Mouse (Mus musculus): Measurements from ENCODE around the gene Noc3l. TPM values are rescaled to one million over a fixed set of nuclear protein-coding genes. Genes with fewer than 3 reads are reported as not detected.

Gene Noc3l
- 5.5 and 5.9 TPM in 2 replicates for polyA plus RNA-seq (2015; fragmentation: Nextera tagmentation; extraction: Ambion mirVana)

- Histone ChIP-seq H3K27ac (replicated peaks) (peak within 1 kb of the TSS; percentile 75), H3K9ac (peak within 1 kb of the TSS; percentile 75), H3K36me3 (peaks cover 24% of the 10 kb centered on the region), H3K4me1 (replicated peaks) (peaks cover 19% of the 10 kb centered on the region), H3K9me3 (no peaks in the 10 kb centered on the region), H3K4me2 (peak within 1 kb of the TSS; percentile 67), H3K27me3 (no peaks in the 10 kb centered on the region), H3K4me3 (peak within 1 kb of the TSS; percentile 71)
- under 1% methylated on average over 38 of the region's 38 CpGs for WGBS
- ATAC-seq (ENCODE audit: low read depth) = peak; percentile 98
Measured at GRCm38 (mm10) chr19:38818766-38819426, at the start of gene Noc3l. TSS of gene Noc3l (minus strand) at chr19:38819237.

- Histone ChIP-seq H3K27me3 (no peaks in the 10 kb centered on the region), H3K4me1 (replicated peaks) (no peaks in the 10 kb centered on the region), H3K36me3 (no peaks in the 10 kb centered on the region), H3K9ac (no peak overlapping the region), H3K9me3 (no peaks in the 10 kb centered on the region), H3K27ac (replicated peaks) (no peak overlapping the region), H3K4me2 (no peak overlapping the region), H3K4me3 (no peak overlapping the region)
- no peak for ATAC-seq (ENCODE audit: low read depth)
- 96% methylated on average over 6 of the region's 6 CpGs for WGBS
Measured at GRCm38 (mm10) chr19:38862523-38862922, 43.5 kb upstream of the Noc3l start.

- 96% methylated on average over 3 of the region's 3 CpGs for WGBS
- Histone ChIP-seq H3K4me2 (no peak overlapping the region), H3K27ac (replicated peaks) (no peak overlapping the region), H3K27me3 (no peaks in the 10 kb centered on the region), H3K4me1 (replicated peaks) (no peaks in the 10 kb centered on the region), H3K4me3 (no peak overlapping the region), H3K36me3 (no peaks in the 10 kb centered on the region), H3K9ac (no peak overlapping the region), H3K9me3 (no peaks in the 10 kb centered on the region)
- no peak for ATAC-seq (ENCODE audit: low read depth)
Measured at GRCm38 (mm10) chr19:38858224-38858623, 39.2 kb upstream of the Noc3l start.

GRCm38 (mm10) chr19:38846373-38846772 lies 27.3 kb upstream of the Noc3l start:
- Histone ChIP-seq H3K9me3 (no peaks in the 10 kb centered on the region), H3K36me3 (no peaks in the 10 kb centered on the region), H3K4me3 (no peak overlapping the region), H3K9ac (no peak overlapping the region), H3K4me1 (replicated peaks) (no peaks in the 10 kb centered on the region), H3K27me3 (no peaks in the 10 kb centered on the region), H3K4me2 (no peak overlapping the region), H3K27ac (replicated peaks) (no peak overlapping the region)
- WGBS = 80% methylated on average over 2 of the region's 2 CpGs
- no peak for ATAC-seq (ENCODE audit: low read depth)

- Histone ChIP-seq H3K27ac (replicated peaks) (no peak overlapping the region), H3K9ac (no peak overlapping the region), H3K27me3 (no peaks in the 10 kb centered on the region), H3K4me3 (no peak overlapping the region), H3K4me2 (no peak overlapping the region), H3K9me3 (no peaks in the 10 kb centered on the region), H3K36me3 (no peaks in the 10 kb centered on the region), H3K4me1 (replicated peaks) (peaks cover 6% of the 10 kb centered on the region; the same call in 1 of the 2 replicates)
- WGBS = 76% methylated on average over 5 of the region's 5 CpGs
- ATAC-seq (ENCODE audit: low read depth) = no peak
Measured at GRCm38 (mm10) chr19:38844817-38845216, 25.8 kb upstream of the Noc3l start.

- peak; percentile 59 for ATAC-seq (ENCODE audit: low read depth)
- no peaks in the 10 kb centered on the region for H3K9me3 ChIP-seq
- H3K4me1 ChIP-seq (replicated peaks) = peaks cover 31% of the 10 kb centered on the region
- H3K27ac ChIP-seq (replicated peaks) = peak overlapping the region; percentile 95
- H3K36me3 ChIP-seq = no peaks in the 10 kb centered on the region
- H3K9ac ChIP-seq = peak overlapping the region; percentile 91
- H3K4me3 ChIP-seq = peak overlapping the region; percentile 90
- peak overlapping the region; percentile 60 for H3K4me2 ChIP-seq
- H3K27me3 ChIP-seq = no peaks in the 10 kb centered on the region
- WGBS = 1% methylated on average over 53 of the region's 54 CpGs
Measured at GRCm38 (mm10) chr19:38837171-38837641, 18.2 kb upstream of the Noc3l start.

- Histone ChIP-seq H3K36me3 (no peaks in the 10 kb centered on the region), H3K27ac (replicated peaks) (peak within 1 kb of the TSS; percentile 95), H3K4me3 (peak within 1 kb of the TSS; percentile 90), H3K27me3 (no peaks in the 10 kb centered on the region), H3K9ac (peak within 1 kb of the TSS; percentile 91), H3K4me2 (peak within 1 kb of the TSS; percentile 60), H3K9me3 (no peaks in the 10 kb centered on the region), H3K4me1 (replicated peaks) (peaks cover 31% of the 10 kb centered on the region)
- peak; percentile 96 for ATAC-seq (ENCODE audit: low read depth)
- WGBS = under 1% methylated on average over 100 of the region's 101 CpGs
Measured at GRCm38 (mm10) chr19:38836438-38837170, 17.6 kb upstream of the Noc3l start, which contains the start of gene Tbc1d12. TSS of gene Tbc1d12 (plus strand) at chr19:38836579.

- Histone ChIP-seq H3K36me3 (no peaks in the 10 kb centered on the region), H3K27ac (replicated peaks) (peak overlapping the region; percentile 95; the same call in 1 of the 2 replicates), H3K27me3 (no peaks in the 10 kb centered on the region), H3K9ac (peak overlapping the region; percentile 91), H3K4me2 (peak overlapping the region; percentile 60), H3K4me1 (replicated peaks) (peaks cover 31% of the 10 kb centered on the region), H3K4me3 (peak overlapping the region; percentile 90), H3K9me3 (no peaks in the 10 kb centered on the region)
- WGBS = 29% methylated on average over 10 of the region's 10 CpGs
- ATAC-seq (ENCODE audit: low read depth) = peak; percentile 16
Measured at GRCm38 (mm10) chr19:38836084-38836437, 17.0 kb upstream of the Noc3l start.

GRCm38 (mm10) chr19:38833224-38833623 lies 14.2 kb upstream of the Noc3l start:
- H3K27ac ChIP-seq (replicated peaks) = no peak overlapping the region
- H3K36me3 ChIP-seq = no peaks in the 10 kb centered on the region
- no peak overlapping the region for H3K4me2 ChIP-seq
- WGBS = 67% methylated on average over 1 of the region's 1 CpGs
- peaks cover 11% of the 10 kb centered on the region for H3K4me1 ChIP-seq (replicated peaks)
- H3K27me3 ChIP-seq = no peaks in the 10 kb centered on the region
- no peak overlapping the region for H3K4me3 ChIP-seq
- H3K9me3 ChIP-seq = no peaks in the 10 kb centered on the region
- ATAC-seq (ENCODE audit: low read depth) = no peak
- no peak overlapping the region for H3K9ac ChIP-seq

- 94% methylated on average over 4 of the region's 4 CpGs for WGBS
- H3K9ac ChIP-seq = no peak overlapping the region
- no peak overlapping the region for H3K27ac ChIP-seq (replicated peaks)
- H3K4me3 ChIP-seq = no peak overlapping the region
- peaks cover 10% of the 10 kb centered on the region for H3K36me3 ChIP-seq
- peaks cover 19% of the 10 kb centered on the region for H3K4me1 ChIP-seq (replicated peaks)
- no peak for ATAC-seq (ENCODE audit: low read depth)
- no peaks in the 10 kb centered on the region for H3K27me3 ChIP-seq
- H3K9me3 ChIP-seq = no peaks in the 10 kb centered on the region
- no peak overlapping the region for H3K4me2 ChIP-seq
Measured at GRCm38 (mm10) chr19:38820186-38820804, 1.3 kb upstream of the Noc3l start.

GRCm38 (mm10) chr19:38819427-38819802 lies 378 bp upstream of the Noc3l start:
- peak; percentile 88 for ATAC-seq (ENCODE audit: low read depth)
- H3K27ac ChIP-seq (replicated peaks) = peak overlapping the region; percentile 75
- WGBS = 15% methylated on average over 16 of the region's 16 CpGs
- H3K9ac ChIP-seq = peak overlapping the region; percentile 75
- peaks cover 19% of the 10 kb centered on the region for H3K4me1 ChIP-seq (replicated peaks)
- peaks cover 19% of the 10 kb centered on the region for H3K36me3 ChIP-seq
- H3K27me3 ChIP-seq = no peaks in the 10 kb centered on the region
- H3K4me3 ChIP-seq = peak overlapping the region; percentile 71
- H3K9me3 ChIP-seq = no peaks in the 10 kb centered on the region
- peak overlapping the region; percentile 67 for H3K4me2 ChIP-seq

- no peak overlapping the region for H3K27ac ChIP-seq (replicated peaks)
- WGBS = 43% methylated on average over 8 of the region's 8 CpGs
Measured at GRCm38 (mm10) chr19:38818191-38818590, 846 bp downstream of the Noc3l start.

More at GRCm38 (mm10) chr19:38818191-38818590, 846 bp downstream of the Noc3l start:
- ATAC-seq (ENCODE audit: low read depth) = no peak
- Histone ChIP-seq H3K4me2 (peak overlapping the region; percentile 67), H3K27me3 (no peaks in the 10 kb centered on the region), H3K4me3 (peak overlapping the region; percentile 71), H3K9ac (peak overlapping the region; percentile 75), H3K9me3 (no peaks in the 10 kb centered on the region), H3K4me1 (replicated peaks) (peaks cover 19% of the 10 kb centered on the region), H3K36me3 (peaks cover 30% of the 10 kb centered on the region)
